Comparison of ENCODE assay signal across 16 mouse cellular contexts in the genomic region with DNA sequence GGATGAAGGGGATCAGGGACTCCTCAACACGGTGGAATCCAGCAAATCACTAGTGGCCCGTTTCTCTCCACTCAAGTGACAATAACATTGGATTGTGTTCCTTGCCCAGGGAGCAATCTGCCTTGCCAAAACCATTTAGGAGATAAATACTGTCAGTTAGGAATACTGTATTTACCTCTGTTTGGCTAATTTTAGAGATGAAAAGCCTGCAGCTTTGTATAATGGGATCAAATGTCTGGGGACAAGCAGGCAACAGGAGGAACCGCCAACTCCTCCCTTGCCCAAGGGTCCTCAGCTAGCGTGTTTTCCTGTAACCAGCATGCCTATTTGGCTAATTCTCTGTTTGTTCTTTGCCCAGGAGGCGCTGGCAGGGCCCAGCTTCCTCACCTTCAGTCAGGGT. TPM values are rescaled to one million over a fixed set of nuclear protein-coding genes. Genes with fewer than 3 reads are reported as not detected.
A peak's percentile ranks its signal among the peaks of the same experiment; 100 is the strongest.
DNase-seq lines count a peak whose midpoint lies in the region; ATAC-seq lines count a peak whose summit lies in the region.
"Had no signal": no experiment of that assay in that cellular context is flagged by ENCODE, and none has a peak within 500 bp of the region (broad histone marks: within the 10 kb centered on the region; RNA-seq: fewer than 3 reads in every experiment).

No protein-coding gene starts in this region.

- peaks cover 48% of the 10 kb centered on the region for H3K36me3 ChIP-seq in embryonic facial prominence, embryonic 13.5 days
- H3K36me3 ChIP-seq in forebrain, embryonic 13.5 days (ENCODE audit: poor library complexity, severe bottlenecking) = peaks cover 72% of the 10 kb centered on the region
- 0 out of 2 replicates have a peak, but pooled peaks cover under 1% of the 10 kb centered on the region for H3K36me3 ChIP-seq in hindbrain, embryonic 16.5 days (ENCODE audit: control insufficient read depth, insufficient read depth, low read length)
- 0 out of 2 replicates have a peak, but pooled peaks cover 6% of the 10 kb centered on the region for H3K36me3 ChIP-seq in neural tube, embryonic 13.5 days
- H3K36me3 ChIP-seq: heart, embryonic 15.5 days; lung, embryonic 15.5 days had no signal

- no peaks in the 10 kb centered on the region; the same call in 1 of the 2 replicates for H3K27me3 ChIP-seq in embryonic facial prominence, embryonic 13.5 days
- no peaks in the 10 kb centered on the region for H3K27me3 ChIP-seq in forebrain, embryonic 13.5 days
- H3K27me3 ChIP-seq in hindbrain, embryonic 16.5 days (replicated peaks; ENCODE audit: control insufficient read depth, insufficient read depth, low read length) = no peaks in the 10 kb centered on the region
- H3K27me3 ChIP-seq in neural tube, embryonic 13.5 days = 0 out of 2 replicates have a peak, but pooled peaks cover 4% of the 10 kb centered on the region

- H3K4me3 ChIP-seq in embryonic facial prominence, embryonic 13.5 days = peak overlapping the region; percentile 93
- H3K4me3 ChIP-seq in forebrain, embryonic 13.5 days = peak overlapping the region; percentile 98
- H3K4me3 ChIP-seq in hindbrain, embryonic 16.5 days (ENCODE audit: low read length) = peak overlapping the region; percentile 91
- H3K4me3 ChIP-seq in neural tube, embryonic 13.5 days = peak overlapping the region; percentile 87; the same call in 1 of the 2 replicates
- H3K4me3 ChIP-seq: erythroblast, embryonic 14.5 days; heart, embryonic 15.5 days; lung, embryonic 15.5 days; megakaryocyte, embryonic 14.5 days had no signal

- H3K4me1 ChIP-seq in embryonic facial prominence, embryonic 13.5 days = peaks cover 94% of the 10 kb centered on the region
- peaks cover 91% of the 10 kb centered on the region for H3K4me1 ChIP-seq in forebrain, embryonic 13.5 days
- H3K4me1 ChIP-seq in hindbrain, embryonic 16.5 days (ENCODE audit: control insufficient read depth, insufficient read depth, low read depth, low read length) = peaks cover 53% of the 10 kb centered on the region
- peaks cover 99% of the 10 kb centered on the region for H3K4me1 ChIP-seq in neural tube, embryonic 13.5 days (replicated peaks)
- H3K4me1 ChIP-seq: megakaryocyte, embryonic 14.5 days had no signal

- H3K9ac ChIP-seq in embryonic facial prominence, embryonic 13.5 days = peak overlapping the region; percentile 49
- H3K9ac ChIP-seq in forebrain, embryonic 13.5 days = peak overlapping the region; percentile 100
- peak overlapping the region; percentile 52 for H3K9ac ChIP-seq in hindbrain, embryonic 16.5 days (ENCODE audit: low read depth, low read length)
- peak overlapping the region; percentile 41 for H3K9ac ChIP-seq in neural tube, embryonic 13.5 days
- H3K9ac ChIP-seq: heart, embryonic 15.5 days; lung, embryonic 15.5 days had no signal

- no peak for DNase-seq in retina, postnatal 1 day
- DNase-seq in embryo, embryonic 9.5 days (ENCODE audit: extremely low spot score) = no peak
- DNase-seq in kidney, postnatal 36 days = no peak
- DNase-seq: adrenal gland, adult 8-10 months; cerebellum, postnatal 25 days; right cerebral cortex, postnatal 14 days; thymus, postnatal 36 days had no signal

- peak overlapping the region; percentile 55; the same call in 1 of the 2 replicates for H3K27ac ChIP-seq in embryonic facial prominence, embryonic 13.5 days
- H3K27ac ChIP-seq in forebrain, embryonic 13.5 days = peak overlapping the region; percentile 69
- no peak overlapping the region; the same call in 1 of the 2 replicates for H3K27ac ChIP-seq in hindbrain, embryonic 16.5 days (ENCODE audit: low read depth, low read length)
- no peak overlapping the region for H3K27ac ChIP-seq in neural tube, embryonic 13.5 days (replicated peaks)
- H3K27ac ChIP-seq: heart, embryonic 15.5 days; kidney, postnatal 0 days; lung, embryonic 15.5 days had no signal

- H3K9me3 ChIP-seq in embryonic facial prominence, embryonic 13.5 days = no peaks in the 10 kb centered on the region
- no peaks in the 10 kb centered on the region for H3K9me3 ChIP-seq in forebrain, embryonic 13.5 days (replicated peaks)
- no peaks in the 10 kb centered on the region for H3K9me3 ChIP-seq in hindbrain, embryonic 16.5 days (ENCODE audit: control insufficient read depth, low read length)
- no peaks in the 10 kb centered on the region for H3K9me3 ChIP-seq in neural tube, embryonic 13.5 days
- H3K9me3 ChIP-seq: heart, embryonic 15.5 days; lung, embryonic 15.5 days had no signal

- no peak for ATAC-seq in embryonic facial prominence, embryonic 13.5 days (ENCODE audit: insufficient number of reproducible peaks, insufficient read depth, low FRiP score, low TSS enrichment, low read depth)
- ATAC-seq in forebrain, embryonic 13.5 days = no peak
- no peak for ATAC-seq in hindbrain, embryonic 16.5 days
- ATAC-seq in neural tube, embryonic 13.5 days (ENCODE audit: low read depth) = no peak

- H3K4me2 ChIP-seq in embryonic facial prominence, embryonic 13.5 days = peak overlapping the region; percentile 97
- H3K4me2 ChIP-seq in forebrain, embryonic 13.5 days = peak overlapping the region; percentile 96
- H3K4me2 ChIP-seq in hindbrain, embryonic 16.5 days (ENCODE audit: low read length) = peak overlapping the region; percentile 67
- H3K4me2 ChIP-seq in neural tube, embryonic 13.5 days = peak overlapping the region; percentile 95
- H3K4me2 ChIP-seq: heart, embryonic 15.5 days; lung, embryonic 15.5 days had no signal

- 22% methylated on average over 5 of the region's 5 CpGs for WGBS in embryonic facial prominence, embryonic 13.5 days
- 26% methylated on average over 5 of the region's 5 CpGs for WGBS in forebrain, embryonic 13.5 days
- WGBS in hindbrain, embryonic 16.5 days = 15% methylated on average over 5 of the region's 5 CpGs
- 37% methylated on average over 5 of the region's 5 CpGs for WGBS in neural tube, embryonic 13.5 days

RNA-seq across cellular contexts. Expression of gene Mn1, which starts 9.1 kb away (rescaled TPM):
- 46.6 and 51.3 TPM in 2 replicates for polyA plus RNA-seq in embryonic facial prominence, embryonic 13.5 days (2015; fragmentation: Nextera tagmentation; extraction: Ambion mirVana)
- 81.0 and 89.3 TPM in 2 replicates for polyA plus RNA-seq in forebrain, embryonic 13.5 days (2015; fragmentation: Nextera tagmentation; extraction: Ambion mirVana)
- polyA plus RNA-seq in hindbrain, embryonic 16.5 days (2015; fragmentation: Nextera tagmentation; extraction: Ambion mirVana) = 22.3 and 35.8 TPM in 2 replicates
- 22.3 and 23.5 TPM in 2 replicates for polyA plus RNA-seq in neural tube, embryonic 13.5 days (2015; fragmentation: Nextera tagmentation; extraction: Ambion mirVana)

Comparison
In these comparisons a context has a peak if more than half of its experiments do, and no peak if none do; other contexts are left out.
1. H3K27ac ChIP-seq: peak in embryonic facial prominence, embryonic 13.5 days (single experiment) and forebrain, embryonic 13.5 days (single experiment); none in hindbrain, embryonic 16.5 days (single experiment) and neural tube, embryonic 13.5 days (single experiment).
2. H3K9ac ChIP-seq: peak in every context shown above with its lines; median percentile 100 in forebrain, embryonic 13.5 days; 52 in hindbrain, embryonic 16.5 days; 49 in embryonic facial prominence, embryonic 13.5 days; 41 in neural tube, embryonic 13.5 days.
3. Peak in every context shown above with its lines, with median percentiles within 50 percentile points of each other: H3K4me2 ChIP-seq and H3K4me3 ChIP-seq.